29 mouse cellular contexts compared by ENCODE assay signal in the genomic region with DNA sequence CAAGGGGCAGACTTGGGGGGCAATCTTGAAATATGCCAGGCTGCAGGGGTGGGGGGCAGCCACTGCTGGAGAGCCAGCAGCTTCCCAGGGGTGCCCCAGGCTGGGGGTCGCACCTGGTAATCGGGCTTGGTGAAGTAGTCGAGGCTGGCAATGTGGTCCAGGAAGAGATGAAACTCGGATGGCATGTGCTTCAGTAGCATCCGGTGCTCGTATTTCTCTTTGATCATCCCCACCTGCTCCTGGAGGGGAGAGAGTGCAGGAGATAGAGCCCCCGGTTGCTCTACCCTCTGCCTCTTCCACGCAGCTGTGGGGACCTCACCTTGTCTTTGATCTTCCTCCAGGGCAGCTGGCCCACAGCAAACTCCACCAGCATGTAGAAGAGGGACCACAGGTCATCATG. TPM values are rescaled to one million over a fixed set of nuclear protein-coding genes. Genes with fewer than 3 reads are reported as not detected.
A peak's percentile ranks its signal among the peaks of the same experiment; 100 is the strongest.
DNase-seq lines count a peak whose midpoint lies in the region.
"Had no signal": no experiment of that assay in that cellular context is flagged by ENCODE, and none has a peak within 500 bp of the region (broad histone marks: within the 10 kb centered on the region; RNA-seq: fewer than 3 reads in every experiment).

No protein-coding gene starts in this region.

- DNase-seq in thymus, adult 18-20 months = peak; percentile 46 to 61
- DNase-seq in thymus, postnatal 0 days (ENCODE audit: low spot score) = peak; percentile 59
- DNase-seq in thymus, postnatal 14 days = peak; percentile 71
- DNase-seq in thymus, postnatal 36 days = peak; percentile 46 to 67
- no peak for DNase-seq in layer of hippocampus, adult 8-10 months (ENCODE audit: low spot score in 2 of 2)
- no peak for DNase-seq in gastrocnemius, postnatal 4 days (ENCODE audit: low spot score in 2 of 2)
- no peak for DNase-seq in embryo, embryonic 10 days (ENCODE audit: low spot score)
- DNase-seq in heart, adult 18-20 months = no peak
- DNase-seq: adrenal gland, adult 8-10 months; adrenal gland, postnatal 14 days; adrenal gland, postnatal 36 days; B cell, adult 2 months; cerebellum, adult 11-12 months; cerebellum, adult 2 months; cerebellum, adult 9-10 months; cerebellum, postnatal 10 days; cerebellum, postnatal 25 days; embryo, embryonic 11 days had no signal

RNA-seq across cellular contexts. Expression of a gene that starts 10.9 kb away (rescaled TPM):
- polyA plus RNA-seq in thymus, postnatal 0 days (2015; fragmentation: Nextera tagmentation; extraction: Ambion mirVana) = 0.08 TPM in 1 of 2 replicates, not detected in the other
- 100 to 1,000 TPM; 101 to 124 (median 111) TPM for total RNA-seq in layer of hippocampus, adult 8-10 months (2022)
- total RNA-seq in gastrocnemius, postnatal 4 days (2021) = 1 to 10 TPM in 1 of 2 experiments, under 1 TPM in 1; 0.60 to 1.2 TPM
- total RNA-seq in heart, adult 18-20 months (2021) = under 1 TPM; 0.20 to 0.28 TPM

RNA-seq across cellular contexts. Expression of a gene that starts 19.9 kb away (rescaled TPM):
- polyA plus RNA-seq in thymus, postnatal 0 days (2015; fragmentation: Nextera tagmentation; extraction: Ambion mirVana) = 28.3 and 33.7 TPM in 2 replicates
- 1 to 10 TPM; 4.1 to 7.5 (median 6.0) TPM for total RNA-seq in layer of hippocampus, adult 8-10 months (2022)
- 1 to 10 TPM; 3.6 to 5.2 TPM for total RNA-seq in gastrocnemius, postnatal 4 days (2021)
- total RNA-seq in heart, adult 18-20 months (2021) = 1 to 10 TPM; 1.2 to 1.5 TPM

RNA-seq across cellular contexts. Expression of a gene that starts 38.3 kb away (rescaled TPM):
- polyA plus RNA-seq in thymus, postnatal 0 days (2015; fragmentation: Nextera tagmentation; extraction: Ambion mirVana) = 6.4 and 9.4 TPM in 2 replicates
- total RNA-seq in layer of hippocampus, adult 8-10 months (2022) = 1 to 10 TPM in 1 of 4 experiments, under 1 TPM in 3; 0.23 to 1.2 (median 0.84) TPM
- total RNA-seq in gastrocnemius, postnatal 4 days (2021) = under 1 TPM in 1 of 2 experiments, not detected in 1; 0.21 TPM
- total RNA-seq in heart, adult 18-20 months (2021) = not detected
- total RNA-seq: adrenal gland, adult 18-20 months; adrenal gland, adult 8-10 months; adrenal gland, postnatal 36 days; CH12.LX; G1E had no signal
- polyA plus RNA-seq: activated CD4-positive, CD25-positive, alpha-beta regulatory T cell, adult 4 months; CD4-positive, CD25-positive, alpha-beta regulatory T cell, adult 4 months; embryonic facial prominence, embryonic 11.5 days; embryonic facial prominence, embryonic 13.5 days; erythroblast, embryonic 14.5 days; forebrain, embryonic 10.5 days; forebrain, embryonic 14.5 days; G1E; Patski had no signal

RNA-seq across cellular contexts. Expression of a gene that starts 47.9 kb away (rescaled TPM):
- 294 and 308 TPM in 2 replicates for polyA plus RNA-seq in thymus, postnatal 0 days (2015; fragmentation: Nextera tagmentation; extraction: Ambion mirVana)
- total RNA-seq in layer of hippocampus, adult 8-10 months (2022) = 1 to 10 TPM; 3.9 to 7.1 (median 4.2) TPM
- total RNA-seq in gastrocnemius, postnatal 4 days (2021) = 1 to 10 TPM; 3.7 to 4.8 TPM
- 1 to 10 TPM in 1 of 2 experiments, under 1 TPM in 1; 0.82 to 1.2 TPM for total RNA-seq in heart, adult 18-20 months (2021)
- total RNA-seq: CH12.LX, G1E had no signal
- polyA plus RNA-seq: activated CD4-positive, CD25-positive, alpha-beta regulatory T cell, adult 4 months; CD4-positive, CD25-positive, alpha-beta regulatory T cell, adult 4 months; erythroblast, embryonic 14.5 days; G1E; Patski had no signal

Comparison
In these comparisons a context has a peak if more than half of its experiments do, and no peak if none do; other contexts are left out.
1. DNase-seq: peak in thymus, adult 18-20 months (2 of 2), thymus, postnatal 0 days (single experiment), thymus, postnatal 14 days (single experiment) and thymus, postnatal 36 days (2 of 2); none in layer of hippocampus, adult 8-10 months (0 of 2), gastrocnemius, postnatal 4 days (0 of 2), embryo, embryonic 10 days (single experiment) and heart, adult 18-20 months (0 of 2).
2. RNA of a gene that starts 10.9 kb away (total RNA-seq): 101 to 124 TPM in layer of hippocampus, adult 8-10 months; 0.60 to 1.2 TPM in gastrocnemius, postnatal 4 days and 0.20 to 0.28 TPM in heart, adult 18-20 months; every median in the first group is over 10 times any median in the second.